Mouse (Mus musculus) MEL (cell line): ENCODE results near the gene Myom1.

Source experiments
- CHD2 ChIP-seq: IDR thresholded peaks from 2 replicates; pipeline ENCODE4 v1.6.1; 2011; ENCODE audit warnings: low read length, improper control_type of control experiment
- CTCF ChIP-seq, 3 experiments: IDR thresholded peaks in 2 of 3; conservative IDR thresholded peaks in 1 of 3; 2 replicates each; pipeline ENCODE4 v1.5.1; 2011 to 2012; ENCODE audit warnings: low read length in 3 of 3, low read depth in 2 of 3, mild to moderate bottlenecking in 2 of 3, improper control_type of control experiment in 1 of 3, inconsistent platforms in 1 of 3, mixed read lengths in 1 of 3, moderate library complexity in 1 of 3; ENCODE audit not compliant: control insufficient read depth in 1 of 3, insufficient read depth in 1 of 3, poor library complexity in 1 of 3, severe bottlenecking in 1 of 3
- E2F4 ChIP-seq: IDR thresholded peaks from 2 replicates; pipeline ENCODE4 v1.6.1; 2011; ENCODE audit warnings: low read depth, low read length, improper control_type of control experiment, borderline replicate concordance
- EP300 ChIP-seq, 2 experiments: IDR thresholded peaks; 2 replicates each; pipeline ENCODE4 v1.6.1; 2011; ENCODE audit warnings: improper control_type of control experiment in 2 of 2, low read length in 2 of 2, low read depth in 1 of 2, mild to moderate bottlenecking in 1 of 2
- GABPA ChIP-seq: IDR thresholded peaks from 2 replicates; pipeline ENCODE4 v1.6.1; 2012; ENCODE audit warnings: low read depth, mild to moderate bottlenecking, inconsistent platforms, low read length, improper control_type of control experiment, moderate library complexity
- HCFC1 ChIP-seq: IDR thresholded peaks from 2 replicates; pipeline ENCODE4 v1.6.1; 2012; ENCODE audit warnings: low read depth, mild to moderate bottlenecking, inconsistent platforms, low read length, improper control_type of control experiment, moderate library complexity
- MAX ChIP-seq: IDR thresholded peaks from 2 replicates; pipeline ENCODE4 v1.6.1; 2011; ENCODE audit warnings: low read length, improper control_type of control experiment
- MXI1 ChIP-seq: IDR thresholded peaks from 2 replicates; pipeline ENCODE4 v1.6.1; 2011; ENCODE audit warnings: mild to moderate bottlenecking, low read depth, low read length, improper control_type of control experiment
- POLR2A ChIP-seq, 2 experiments: IDR thresholded peaks; 2 replicates each; pipeline ENCODE4 v1.6.1; 2011 to 2012; ENCODE audit warnings: low read length in 2 of 2, mild to moderate bottlenecking in 2 of 2, control low read depth in 1 of 2, improper control_type of control experiment in 1 of 2, low read depth in 1 of 2, moderate library complexity in 1 of 2; ENCODE audit not compliant: control insufficient read depth in 1 of 2, insufficient read depth in 1 of 2, poor library complexity in 1 of 2
- SIN3A ChIP-seq: IDR thresholded peaks from 2 replicates; pipeline ENCODE4 v1.6.1; 2012; ENCODE audit warnings: low read length, improper control_type of control experiment, inconsistent platforms
- TBP ChIP-seq: IDR thresholded peaks from 2 replicates; pipeline ENCODE4 v1.8.0; 2011; ENCODE audit warnings: low read depth, low read length, improper control_type of control experiment
- TCF12 ChIP-seq: IDR thresholded peaks from 2 replicates; pipeline ENCODE4 v1.6.1; 2014; ENCODE audit warnings: low read depth, mild to moderate bottlenecking, inconsistent platforms, low read length, improper control_type of control experiment, moderate library complexity
- UBTF ChIP-seq: IDR thresholded peaks from 2 replicates; pipeline ENCODE4 v1.6.1; 2012; ENCODE audit warnings: low read depth, mild to moderate bottlenecking, inconsistent platforms, low read length, improper control_type of control experiment, moderate library complexity, borderline replicate concordance; ENCODE audit not compliant: insufficient read depth
- ZC3H11A ChIP-seq: IDR thresholded peaks from 2 replicates; pipeline ENCODE4 v1.6.1; 2012; ENCODE audit warnings: low read depth, mild to moderate bottlenecking, inconsistent platforms, low read length, improper control_type of control experiment

DNA sequence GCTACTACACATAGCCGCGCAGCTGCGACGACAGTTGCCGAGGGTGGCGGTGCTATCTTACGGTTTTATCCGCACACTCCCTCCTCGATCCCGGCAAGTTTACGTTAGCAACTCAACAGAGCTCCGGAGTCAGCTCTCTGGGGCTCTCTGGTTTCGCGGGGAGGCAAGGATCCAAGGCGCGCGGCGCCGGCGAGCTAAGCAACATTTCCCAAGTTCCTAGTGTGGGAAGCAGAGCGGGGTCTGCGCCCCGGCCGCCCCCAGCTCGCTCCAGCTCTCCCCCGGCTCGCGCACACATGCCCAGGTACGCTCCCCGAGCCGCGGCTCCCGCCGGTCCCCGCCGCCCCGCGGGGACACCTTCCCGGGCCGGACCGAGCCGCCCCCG lies 743 bp upstream of the Myom1 start:
- TF ChIP-seq POLR2A (IDR thresholded peaks at IDR 0.05; ENCODE audit: control insufficient read depth in 1 of 2, insufficient read depth in 1 of 2, low read depth in 1 of 2, low read length in 2 of 2, poor library complexity in 1 of 2) (no peak), HCFC1 (no peak), E2F4 (no peak), MAX (no peak), EP300 (IDR thresholded peaks at IDR 0.05; ENCODE audit: low read depth in 1 of 2, low read length in 2 of 2) (no peak), MXI1 (no peak), ZC3H11A (no peak), CTCF (IDR thresholded peaks at IDR 0.05 in 2 of 3, conservative IDR thresholded peaks at IDR 0.05 in 1 of 3; ENCODE audit: control insufficient read depth in 1 of 3, insufficient read depth in 1 of 3, low read depth in 2 of 3, low read length in 3 of 3, poor library complexity in 1 of 3, severe bottlenecking in 1 of 3) (no peak), TCF12 (no peak), GABPA (no peak), SIN3A (no peak), CHD2 (no peak), TBP (no peak), UBTF (0 out of 2 replicates have a peak, but pooled peaks have one; percentile 80)
